Mouse (Mus musculus) megakaryocyte, embryonic 14.5 days (primary cell): ENCODE results near the gene Ablim2. TPM values are rescaled to one million over a fixed set of nuclear protein-coding genes. Genes with fewer than 3 reads are reported as not detected.

Experiments used
- H3K27me3 ChIP-seq: replicated peaks from 2 replicates; pipeline ENCODE3; 2012; ENCODE audit warnings: inconsistent platforms
- H3K36me3 ChIP-seq: replicated peaks from 2 replicates; pipeline ENCODE3; 2012; ENCODE audit warnings: low read length, inconsistent platforms, mixed read lengths
- H3K4me1 ChIP-seq: 2 replicates; pipeline ENCODE4 v1.6.1; 2012; ENCODE audit warnings: inconsistent platforms
- H3K4me3 ChIP-seq: replicated peaks from 2 replicates; pipeline ENCODE3; 2012; ENCODE audit warnings: moderate library complexity, mild to moderate bottlenecking, inconsistent platforms
- H3K9me3 ChIP-seq: 2 replicates; pipeline ENCODE4 v1.6.1; 2012; ENCODE audit warnings: inconsistent platforms
- FLI1 ChIP-seq: IDR thresholded peaks from 2 replicates; pipeline ENCODE4 v1.6.1; 2012; ENCODE audit warnings: low read length, inconsistent platforms, mixed read lengths
- GATA1 ChIP-seq: IDR thresholded peaks from 3 replicates; pipeline ENCODE4 v1.6.1; 2012; ENCODE audit warnings: mixed read lengths, low read length, inconsistent platforms, borderline replicate concordance
- polyA plus RNA-seq: library from polyadenylated mRNA; stranded (reverse); fragments of >175 nt; gene quantifications from 2 replicates; pipeline ENCODE4 v1.2.3, GENCODE M21; 2012; ENCODE audit warnings: low replicate concordance; ENCODE audit not compliant: insufficient read depth

The Ablim2 gene
- 0.28 TPM in 1 of 2 replicates, not detected in the other for polyA plus RNA-seq

DNA sequence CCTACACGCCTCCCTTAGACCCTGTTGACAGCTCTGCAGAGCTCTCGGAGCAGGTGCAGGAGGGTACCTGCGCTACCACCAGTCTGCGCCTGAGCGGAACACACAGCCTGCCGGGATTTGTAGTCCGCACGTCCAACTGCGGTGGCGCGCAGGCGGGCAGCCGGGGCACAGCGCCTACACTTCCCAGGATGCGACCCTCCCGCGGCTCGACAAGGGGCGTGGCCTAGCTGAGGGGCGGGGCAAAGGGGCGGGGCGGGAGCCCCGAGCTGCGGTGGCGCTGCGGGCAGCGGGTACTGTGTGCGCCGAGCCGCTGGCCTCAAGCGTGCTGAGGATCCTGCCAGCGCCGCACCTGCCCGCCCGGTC lies at the start of gene Ablim2:
Ablim2 (plus strand) TSS at position 242 of the 363 bp plus-strand sequence.
- Histone ChIP-seq H3K27me3 (peaks cover 93% of the 10 kb centered on the region), H3K9me3 (peaks cover 7% of the 10 kb centered on the region; the same call in 1 of the 2 replicates), H3K4me3 (peak within 1 kb of the TSS; percentile 91), H3K36me3 (no peaks in the 10 kb centered on the region), H3K4me1 (peaks cover 35% of the 10 kb centered on the region)
- TF ChIP-seq GATA1 (no peak), FLI1 (no peak)

DNA sequence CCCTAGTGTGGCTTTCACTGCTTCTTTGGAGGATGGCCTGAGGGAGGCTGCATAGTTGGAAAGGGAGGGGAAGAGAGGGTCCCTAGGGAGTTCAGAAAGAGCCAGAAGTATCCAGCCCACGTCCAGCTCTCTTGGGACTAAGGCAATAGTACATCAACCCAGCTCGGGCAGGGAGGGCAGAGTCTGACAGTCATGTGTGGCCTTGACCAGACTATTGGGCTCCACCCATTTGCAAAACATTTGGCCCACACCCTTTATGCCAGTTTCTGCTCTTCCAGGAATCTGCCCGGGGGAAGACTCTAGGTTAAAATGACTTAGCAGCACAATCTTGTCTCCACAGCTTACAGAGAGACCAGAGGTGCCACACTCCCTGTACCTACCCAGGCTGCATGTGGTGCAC lies 47.2 kb upstream of the Ablim2 start:
- TF ChIP-seq FLI1, result no peak
- TF ChIP-seq GATA1, result no peak
- H3K36me3 ChIP-seq, result peaks cover 2% of the 10 kb centered on the region
- peaks cover 66% of the 10 kb centered on the region for H3K27me3 ChIP-seq
- H3K4me1 ChIP-seq, result peaks cover 30% of the 10 kb centered on the region
- H3K4me3 ChIP-seq, result no peak overlapping the region
- no peaks in the 10 kb centered on the region for H3K9me3 ChIP-seq

GRCm38 (mm10) chr5:35710931-35711330 lies 46.7 kb upstream of the Ablim2 start:
- H3K36me3 ChIP-seq, result peaks cover 1% of the 10 kb centered on the region
- no peaks in the 10 kb centered on the region for H3K9me3 ChIP-seq
- H3K27me3 ChIP-seq, result peaks cover 66% of the 10 kb centered on the region
- H3K4me1 ChIP-seq, result peaks cover 30% of the 10 kb centered on the region
- TF ChIP-seq FLI1 (no peak), GATA1 (no peak)
- H3K4me3 ChIP-seq, result no peak overlapping the region

DNA sequence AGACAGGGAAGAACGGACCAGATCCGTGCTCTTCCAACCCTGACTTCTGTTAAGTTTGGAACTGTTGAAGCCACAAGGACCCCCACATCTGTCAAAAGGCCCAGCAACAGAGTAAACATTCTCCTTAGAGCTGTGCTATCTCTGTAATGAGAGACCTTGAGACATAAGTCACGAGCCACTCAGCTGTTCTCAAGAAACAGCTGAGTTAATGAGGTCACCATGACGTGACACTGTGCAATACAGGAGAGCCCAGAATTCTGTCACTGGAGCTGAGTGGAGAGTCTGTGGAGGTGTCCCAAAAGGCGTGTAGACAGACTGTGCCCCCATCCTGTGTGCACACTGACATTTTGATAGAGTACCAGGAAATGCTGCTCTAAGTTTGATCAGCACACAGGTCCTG lies 45.2 kb upstream of the Ablim2 start:
- no peak for TF ChIP-seq FLI1
- no peak for TF ChIP-seq GATA1
- H3K36me3 ChIP-seq, result no peaks in the 10 kb centered on the region
- H3K27me3 ChIP-seq, result peaks cover 72% of the 10 kb centered on the region
- H3K9me3 ChIP-seq, result no peaks in the 10 kb centered on the region
- H3K4me1 ChIP-seq, result peaks cover 35% of the 10 kb centered on the region
- no peak overlapping the region for H3K4me3 ChIP-seq

DNA sequence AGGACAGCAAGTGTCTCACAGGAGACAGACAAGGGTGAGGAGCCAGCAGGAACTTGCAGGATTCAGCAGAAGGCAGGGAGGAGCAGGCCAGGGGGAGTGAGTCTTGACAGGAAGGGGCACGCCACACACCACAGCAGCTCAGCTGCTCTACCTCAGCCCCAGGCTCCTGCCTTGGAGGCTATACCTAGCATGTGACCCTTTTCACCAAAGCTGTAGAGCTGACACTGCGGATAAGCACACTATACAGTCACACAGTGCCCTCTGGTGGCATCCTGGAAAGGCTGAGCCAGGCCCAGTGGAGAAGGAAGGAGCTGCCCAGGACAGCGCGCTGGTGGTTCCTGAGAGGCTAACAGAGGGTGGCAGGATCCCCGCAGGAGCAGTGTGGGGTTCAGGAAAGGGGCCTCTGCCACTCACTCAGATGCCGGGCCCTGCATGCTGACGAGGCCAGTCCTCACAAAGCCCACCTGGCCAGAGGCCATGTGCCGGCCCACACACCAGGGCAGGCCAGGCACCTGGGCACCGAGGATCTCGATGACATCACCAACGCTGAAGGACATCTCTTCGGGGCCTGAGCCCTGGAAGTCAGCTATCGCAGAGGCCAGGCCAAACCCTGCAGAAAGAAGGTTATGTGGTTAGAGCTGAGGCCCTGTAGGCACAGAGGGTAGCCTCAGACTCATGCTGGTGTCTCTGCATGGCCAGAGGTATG lies 43.9 kb upstream of the Ablim2 start:
- no peak for TF ChIP-seq FLI1
- TF ChIP-seq GATA1, result no peak
- Histone ChIP-seq H3K4me3 (peak overlapping the region; percentile 47), H3K4me1 (peaks cover 47% of the 10 kb centered on the region), H3K27me3 (peaks cover 73% of the 10 kb centered on the region), H3K9me3 (no peaks in the 10 kb centered on the region), H3K36me3 (no peaks in the 10 kb centered on the region)

GRCm38 (mm10) chr5:35717455-35717854 lies 40.2 kb upstream of the Ablim2 start:
- Histone ChIP-seq H3K4me3 (no peak overlapping the region), H3K9me3 (no peaks in the 10 kb centered on the region), H3K27me3 (peaks cover 65% of the 10 kb centered on the region), H3K36me3 (no peaks in the 10 kb centered on the region), H3K4me1 (peaks cover 62% of the 10 kb centered on the region)
- TF ChIP-seq GATA1, result no peak
- TF ChIP-seq FLI1, result no peak

DNA sequence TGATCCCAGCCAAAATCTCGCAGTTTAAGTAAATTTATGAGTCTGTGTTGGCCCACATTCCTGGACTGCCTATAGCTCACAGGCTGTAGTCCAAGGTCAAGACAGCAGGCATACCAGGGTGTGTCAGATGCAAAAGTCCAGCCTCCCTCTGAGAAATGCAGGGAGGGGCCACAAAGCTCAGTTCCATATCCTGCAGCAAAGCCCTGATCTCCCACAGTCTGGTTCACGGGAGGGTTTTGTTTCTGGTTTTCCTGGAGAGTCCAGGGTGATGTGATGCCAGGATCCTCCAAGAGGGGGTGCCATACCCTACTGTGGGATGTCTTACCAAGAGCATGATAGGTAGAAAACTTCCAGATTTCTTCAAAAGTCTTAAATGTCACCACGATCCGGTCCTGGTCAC lies 39.7 kb upstream of the Ablim2 start:
- no peaks in the 10 kb centered on the region for H3K9me3 ChIP-seq
- TF ChIP-seq FLI1 (no peak), GATA1 (no peak)
- H3K27me3 ChIP-seq, result peaks cover 61% of the 10 kb centered on the region
- no peaks in the 10 kb centered on the region for H3K36me3 ChIP-seq
- no peak overlapping the region for H3K4me3 ChIP-seq
- peaks cover 67% of the 10 kb centered on the region for H3K4me1 ChIP-seq

DNA sequence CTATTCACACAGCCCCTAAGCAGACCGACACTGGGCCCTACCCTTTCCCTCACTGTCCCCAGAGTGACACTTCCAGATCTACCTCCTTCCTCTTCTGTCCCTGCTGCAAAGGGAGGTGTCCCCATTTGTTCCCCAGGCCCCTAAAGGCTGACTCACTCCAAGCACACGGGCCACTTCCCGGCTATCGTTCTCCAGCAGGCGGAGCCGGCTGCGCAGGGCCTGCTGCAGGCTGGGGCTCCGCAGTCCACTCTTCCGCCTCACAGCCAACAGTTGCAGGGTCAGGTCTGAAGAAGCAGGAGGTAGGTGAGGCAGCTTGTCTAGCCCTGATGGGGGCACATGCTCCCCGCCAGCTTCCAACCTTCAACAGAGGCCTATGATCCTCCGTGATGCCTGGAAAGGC lies 38.9 kb upstream of the Ablim2 start:
- Histone ChIP-seq H3K4me1 (peaks cover 68% of the 10 kb centered on the region), H3K36me3 (no peaks in the 10 kb centered on the region), H3K9me3 (no peaks in the 10 kb centered on the region), H3K4me3 (no peak overlapping the region), H3K27me3 (peaks cover 59% of the 10 kb centered on the region)
- TF ChIP-seq FLI1 (no peak), GATA1 (no peak)

- H3K36me3 ChIP-seq, result no peaks in the 10 kb centered on the region
- no peak overlapping the region for H3K4me3 ChIP-seq
- TF ChIP-seq FLI1, result no peak
- no peak for TF ChIP-seq GATA1
- H3K4me1 ChIP-seq, result peaks cover 70% of the 10 kb centered on the region
- no peaks in the 10 kb centered on the region for H3K9me3 ChIP-seq
- H3K27me3 ChIP-seq, result peaks cover 60% of the 10 kb centered on the region
Observed at GRCm38 (mm10) chr5:35719343-35719742, 38.3 kb upstream of the Ablim2 start.

GRCm38 (mm10) chr5:35719880-35720279 lies 37.8 kb upstream of the Ablim2 start:
- H3K36me3 ChIP-seq, result no peaks in the 10 kb centered on the region
- H3K27me3 ChIP-seq, result peaks cover 56% of the 10 kb centered on the region

DNA sequence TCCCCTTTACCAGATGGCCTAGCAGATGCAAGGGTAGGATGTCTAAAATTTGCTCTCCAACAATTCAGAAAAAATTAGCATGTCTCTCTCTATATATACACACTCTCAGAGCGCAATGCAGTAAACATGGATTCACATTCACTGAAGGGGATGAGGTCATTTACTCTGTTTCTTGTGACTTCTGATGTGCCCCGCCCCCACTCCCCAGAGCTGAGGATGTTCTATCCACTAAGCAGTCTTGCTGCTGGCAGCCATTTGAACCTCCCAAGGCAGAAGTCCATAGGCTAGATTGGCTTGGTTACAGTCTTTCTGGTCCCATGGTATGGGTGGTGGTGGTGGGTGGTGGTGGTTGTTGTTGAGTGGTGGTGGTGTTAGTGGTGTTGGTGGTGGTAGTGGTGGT lies 35.7 kb upstream of the Ablim2 start:
- peaks cover 86% of the 10 kb centered on the region for H3K4me1 ChIP-seq
- H3K36me3 ChIP-seq, result no peaks in the 10 kb centered on the region
- H3K27me3 ChIP-seq, result peaks cover 53% of the 10 kb centered on the region
- TF ChIP-seq FLI1, result no peak
- no peak for TF ChIP-seq GATA1
- no peaks in the 10 kb centered on the region for H3K9me3 ChIP-seq
- H3K4me3 ChIP-seq, result no peak overlapping the region

More at GRCm38 (mm10) chr5:35719880-35720279, 37.8 kb upstream of the Ablim2 start:
- H3K9me3 ChIP-seq, result no peaks in the 10 kb centered on the region
- no peak for TF ChIP-seq FLI1
- no peak for TF ChIP-seq GATA1
- H3K4me3 ChIP-seq, result no peak overlapping the region
- H3K4me1 ChIP-seq, result peaks cover 75% of the 10 kb centered on the region
